Mouse (Mus musculus): Measurements from ENCODE around the gene Rps6kl1. TPM values are rescaled to one million over a fixed set of nuclear protein-coding genes. Genes with fewer than 3 reads are reported as not detected.

Gene Rps6kl1
- total and polyA plus RNA-seq, 3 experiments: 5.4 to 6.2 TPM; not detected in 1

DNA sequence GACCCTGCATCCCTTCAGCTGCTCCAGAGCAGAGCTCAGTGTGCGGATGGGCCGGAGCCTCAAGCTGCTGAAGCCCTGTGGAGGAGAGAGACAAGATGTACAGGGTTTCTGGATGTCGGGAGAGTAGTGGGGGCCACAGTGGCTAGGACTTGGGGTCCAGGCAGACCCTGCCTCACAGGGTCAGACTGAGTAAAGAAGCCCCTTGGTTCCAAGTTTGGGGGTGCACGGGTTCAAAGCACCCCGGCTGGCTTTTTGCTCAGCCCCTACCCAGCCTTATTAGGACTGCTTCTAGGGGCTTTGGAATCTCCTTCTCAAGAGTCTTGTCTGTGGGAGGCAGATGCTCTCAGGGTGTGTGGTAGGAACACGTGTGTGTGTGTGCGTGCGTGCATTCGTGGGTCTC, 4.2 kb downstream of the Rps6kl1 start:
- no peak overlapping the region for H3K27ac ChIP-seq (ENCODE audit: control insufficient read depth, low read depth, low read length)
- peaks cover 0 to 4% of the 10 kb centered on the region in 2 experiments; a peak in 1 of 4 replicates for H3K4me1 ChIP-seq (ENCODE audit: control insufficient read depth in 1 of 2, insufficient read depth in 2 of 2, low read length in 2 of 2)
- H3K36me3 ChIP-seq (ENCODE audit: control insufficient read depth in 1 of 2, insufficient read depth in 2 of 2, low read length in 2 of 2): no peaks in the 10 kb centered on the region; a peak in 1 of 4 replicates
- no peaks in the 10 kb centered on the region for H3K9me3 ChIP-seq (replicated peaks; ENCODE audit: insufficient read depth, low read length)
- no peaks in the 10 kb centered on the region for H3K27me3 ChIP-seq (ENCODE audit: control insufficient read depth in 1 of 2, insufficient read depth in 2 of 2, low read length in 2 of 2)
- no peak for DNase-seq (ENCODE audit: low read depth, low spot score)
- TF ChIP-seq ZKSCAN1 (IDR thresholded peaks at IDR 0.05; ENCODE audit: low read depth, low read length) (no peak), RAD21 (IDR thresholded peaks at IDR 0.05; ENCODE audit: low read depth, low read length) (no peak), ETS1 (IDR thresholded peaks at IDR 0.05; ENCODE audit: low read depth, low read length) (no peak), SMC3 (IDR thresholded peaks at IDR 0.05; ENCODE audit: low read depth, low read length) (no peak), KAT2A (conservative IDR thresholded peaks at IDR 0.05; ENCODE audit: low read depth, low read length) (no peak), NELFE (IDR thresholded peaks at IDR 0.05; ENCODE audit: low read depth, low read length) (no peak)
- H3K9ac ChIP-seq (ENCODE audit: control insufficient read depth, low read depth, low read length, poor library complexity, severe bottlenecking): no peak overlapping the region
- no peak overlapping the region for H3K4me3 ChIP-seq (ENCODE audit: control insufficient read depth in 1 of 2, insufficient read depth in 1 of 2, low read depth in 2 of 2, low read length in 2 of 2)
- H3K79me2 ChIP-seq (ENCODE audit: control insufficient read depth, insufficient read depth, low read length, poor library complexity): no peaks in the 10 kb centered on the region

GRCm38 (mm10) chr12:85146355-85146754, 4.7 kb downstream of the Rps6kl1 start:
- Histone ChIP-seq H3K79me2 (ENCODE audit: control insufficient read depth, insufficient read depth, low read length, poor library complexity) (no peaks in the 10 kb centered on the region), H3K9ac (ENCODE audit: control insufficient read depth, low read depth, low read length, poor library complexity, severe bottlenecking) (no peak overlapping the region), H3K27ac (ENCODE audit: control insufficient read depth, low read depth, low read length) (no peak overlapping the region), H3K36me3 (ENCODE audit: control insufficient read depth in 1 of 2, insufficient read depth in 2 of 2, low read length in 2 of 2) (no peaks in the 10 kb centered on the region; a peak in 1 of 4 replicates), H3K9me3 (replicated peaks; ENCODE audit: insufficient read depth, low read length) (no peaks in the 10 kb centered on the region), H3K27me3 (ENCODE audit: control insufficient read depth in 1 of 2, insufficient read depth in 2 of 2, low read length in 2 of 2) (no peaks in the 10 kb centered on the region), H3K4me3 (ENCODE audit: control insufficient read depth in 1 of 2, insufficient read depth in 1 of 2, low read depth in 2 of 2, low read length in 2 of 2) (no peak overlapping the region), H3K4me1 (ENCODE audit: control insufficient read depth in 1 of 2, insufficient read depth in 2 of 2, low read length in 2 of 2) (peaks cover 0 to 1% of the 10 kb centered on the region in 2 experiments; a peak in 1 of 4 replicates)
- DNase-seq (ENCODE audit: low read depth, low spot score): no peak
- TF ChIP-seq TCF12 (IDR thresholded peaks at IDR 0.05; ENCODE audit: low read depth, low read length): no peak
- TF ChIP-seq USF2 (IDR thresholded peaks at IDR 0.05; ENCODE audit: borderline replicate concordance in 1 of 2, insufficient read depth in 1 of 2, low read depth in 1 of 2, low read length in 2 of 2): no peak
- TF ChIP-seq JUND (IDR thresholded peaks at IDR 0.05; ENCODE audit: low read depth, low read length): no peak
- no peak for TF ChIP-seq MAFK (IDR thresholded peaks at IDR 0.05; ENCODE audit: borderline replicate concordance, low read depth, low read length)
- no peak for TF ChIP-seq KAT2A (conservative IDR thresholded peaks at IDR 0.05; ENCODE audit: low read depth, low read length)
- no peak for TF ChIP-seq BHLHE40 (IDR thresholded peaks at IDR 0.05; ENCODE audit: borderline replicate concordance, low read depth, low read length)
- TF ChIP-seq TAL1 (IDR thresholded peaks at IDR 0.05; ENCODE audit: low read length): no peak
- TF ChIP-seq MAZ (IDR thresholded peaks at IDR 0.05; ENCODE audit: low read depth, low read length): no peak
- TF ChIP-seq HCFC1 (IDR thresholded peaks at IDR 0.05; ENCODE audit: low read depth, low read length): no peak
- TF ChIP-seq ZKSCAN1 (IDR thresholded peaks at IDR 0.05; ENCODE audit: low read depth, low read length): no peak
- no peak for TF ChIP-seq TBP (IDR thresholded peaks at IDR 0.05; ENCODE audit: low read depth, low read length)
- no peak for TF ChIP-seq RCOR1 (IDR thresholded peaks at IDR 0.05; ENCODE audit: low read depth, low read length)
- TF ChIP-seq POLR2AphosphoS2 (IDR thresholded peaks at IDR 0.05; ENCODE audit: low read length): no peak
- no peak for TF ChIP-seq MAX (IDR thresholded peaks at IDR 0.05; ENCODE audit: low read length)
- no peak for TF ChIP-seq POLR2AphosphoS5 (IDR thresholded peaks at IDR 0.05; ENCODE audit: borderline replicate concordance, low read depth, low read length)

Data from MEL (cell line).